Mouse (Mus musculus) ES-E14 (cell line): ENCODE data around the gene Ccdc194. TPM values are rescaled to one million over a fixed set of nuclear protein-coding genes. Genes with fewer than 3 reads are reported as not detected.

Source experiments
- DNase-seq: peaks from one replicate; pipeline ENCODE4 v3.0.0-alpha.2; 2013; ENCODE audit warnings: low read depth, low spot score
- H3K27ac ChIP-seq: 2 replicates; pipeline ENCODE4 v1.5.1; 2012; ENCODE audit warnings: low read depth, mild to moderate bottlenecking, low read length, moderate library complexity, mixed read lengths; ENCODE audit not compliant: poor library complexity, insufficient read depth, severe bottlenecking
- H3K36me3 ChIP-seq: 2 replicates; pipeline ENCODE4 v1.6.1; 2012; ENCODE audit warnings: mild to moderate bottlenecking, low read length, moderate library complexity, mixed read lengths; ENCODE audit not compliant: control insufficient read depth, poor library complexity, insufficient read depth, severe bottlenecking
- H3K4me1 ChIP-seq, 2 experiments: fragments of 150-350 bp in 1 of 2; sonication (generic) in 1 of 2; 2 replicates each; pipeline ENCODE4 v1.6.1; 2012; ENCODE audit warnings: low read length in 2 of 2, mild to moderate bottlenecking in 1 of 2, mixed read lengths in 1 of 2; ENCODE audit not compliant: control insufficient read depth in 2 of 2, insufficient read depth in 2 of 2, poor library complexity in 1 of 2
- H3K4me3 ChIP-seq, 2 experiments: fragments of 150-350 bp in 1 of 2; sonication (generic) in 1 of 2; 2 replicates each; pipeline ENCODE4 v1.5.1; 2012; ENCODE audit warnings: low read length in 2 of 2, low read depth in 1 of 2, mild to moderate bottlenecking in 1 of 2, mixed read lengths in 1 of 2; ENCODE audit not compliant: insufficient read depth in 1 of 2, poor library complexity in 1 of 2, severe bottlenecking in 1 of 2
- H3K9ac ChIP-seq: 2 replicates; pipeline ENCODE4 v1.6.1; 2012; ENCODE audit warnings: low read depth, mild to moderate bottlenecking, low read length, mixed read lengths; ENCODE audit not compliant: poor library complexity, insufficient read depth, severe bottlenecking
- H3K9me3 ChIP-seq: fragments of 150-350 bp; sonication (generic); 2 replicates; pipeline ENCODE4 v1.6.1; 2012; ENCODE audit warnings: low read depth, mild to moderate bottlenecking, low read length; ENCODE audit not compliant: control insufficient read depth, insufficient read depth
- CHD2 ChIP-seq: IDR thresholded peaks from 2 replicates; pipeline ENCODE4 v1.6.1; 2014; ENCODE audit warnings: mild to moderate bottlenecking, low read depth, low read length, inconsistent platforms
- HCFC1 ChIP-seq: IDR thresholded peaks from 2 replicates; pipeline ENCODE4 v1.6.1; 2012; ENCODE audit warnings: low read length, inconsistent platforms, borderline replicate concordance; ENCODE audit not compliant: insufficient read depth
- MAFK ChIP-seq: IDR thresholded peaks from 2 replicates; pipeline ENCODE4 v1.6.1; 2014; ENCODE audit warnings: mild to moderate bottlenecking, low read depth, low read length, inconsistent platforms; ENCODE audit not compliant: insufficient read depth
- ZC3H11A ChIP-seq: IDR thresholded peaks from 2 replicates; pipeline ENCODE4 v1.6.1; 2012; ENCODE audit warnings: low read depth, mild to moderate bottlenecking, inconsistent platforms, low read length, borderline replicate concordance
- ZNF384 ChIP-seq: IDR thresholded peaks from 2 replicates; pipeline ENCODE4 v1.6.1; 2012; ENCODE audit warnings: low read depth, low read length, inconsistent platforms
- in situ Hi-C, 2 experiments: fragments of 600-800 bp; cut with MboI; formaldehyde crosslinking; loops; one replicate each; pipeline ENCODE4 v1.15.1; 2025; ENCODE audit warnings: low sequenced_read_pairs in 2 of 2, inconsistent platforms in 1 of 2; ENCODE audit not compliant: unreplicated experiment in 2 of 2
- total RNA-seq: library from RNA; depleted of rRNA; stranded (reverse); fragments of 300-350 nt; gene quantifications from 2 replicates; pipeline ENCODE4 v1.2.3, GENCODE M21; 2012

The Ccdc194 gene
- total RNA-seq, 1 experiment, result 2.6 TPM

- in situ Hi-C loops, result no loop called here
- DNase-seq, result no peak
These were observed 25.2 kb upstream of the Ccdc194 start for GRCm38 (mm10) chr8:71550754-71551153.

GRCm38 (mm10) chr8:71547590-71547989 lies 22.1 kb upstream of the Ccdc194 start:
- Histone ChIP-seq H3K36me3 (peaks cover 16% of the 10 kb centered on the region; the same call in 1 of the 2 replicates), H3K9ac (no peak overlapping the region), H3K9me3 (no peaks in the 10 kb centered on the region), H3K27ac (no peak overlapping the region), H3K4me1 (peaks cover 0 to 3% of the 10 kb centered on the region in 2 experiments; a peak in 1 of 4 replicates), H3K4me3 (no peak overlapping the region)
- in situ Hi-C loops, result no loop called here
- no peak for TF ChIP-seq ZNF384
- no peak for TF ChIP-seq MAFK
- no peak for DNase-seq

More at GRCm38 (mm10) chr8:71550754-71551153, 25.2 kb upstream of the Ccdc194 start:
- H3K36me3 ChIP-seq, result peaks cover 8% of the 10 kb centered on the region; the same call in 1 of the 2 replicates
- H3K9ac ChIP-seq, result no peak overlapping the region
- no peak overlapping the region for H3K27ac ChIP-seq
- H3K4me3 ChIP-seq, result no peak overlapping the region
- no peaks in the 10 kb centered on the region for H3K4me1 ChIP-seq
- H3K9me3 ChIP-seq, result no peaks in the 10 kb centered on the region
- TF ChIP-seq MAFK (no peak), HCFC1 (no peak), ZNF384 (no peak), CHD2 (no peak), ZC3H11A (no peak)

- Histone ChIP-seq H3K4me1 (peaks cover 2 to 3% of the 10 kb centered on the region in 2 experiments; a peak in 1 of 4 replicates), H3K36me3 (peaks cover 16% of the 10 kb centered on the region; the same call in 1 of the 2 replicates), H3K4me3 (no peak overlapping the region), H3K27ac (no peak overlapping the region), H3K9me3 (no peaks in the 10 kb centered on the region), H3K9ac (no peak overlapping the region)
- no peak for DNase-seq
- TF ChIP-seq MAFK, result no peak
- TF ChIP-seq ZC3H11A, result no peak
- no peak for TF ChIP-seq CHD2
- in situ Hi-C loops, result no loop called here
These were observed 19.5 kb upstream of the Ccdc194 start for GRCm38 (mm10) chr8:71545053-71545452.

- in situ Hi-C loops, result no loop called here
- TF ChIP-seq ZNF384, result no peak
- TF ChIP-seq CHD2, result no peak
- TF ChIP-seq HCFC1, result no peak
- no peak for TF ChIP-seq MAFK
- no peak for TF ChIP-seq ZC3H11A
- Histone ChIP-seq H3K4me3 (peak overlapping the region; percentile 80 to 90; a peak in 3 of 4 replicates), H3K27ac (no peak overlapping the region), H3K4me1 (peaks cover 2 to 3% of the 10 kb centered on the region in 2 experiments; a peak in 1 of 4 replicates), H3K36me3 (peaks cover 16% of the 10 kb centered on the region; the same call in 1 of the 2 replicates), H3K9me3 (no peaks in the 10 kb centered on the region), H3K9ac (peak overlapping the region; percentile 74)
- no peak for DNase-seq
These were observed 18.2 kb upstream of the Ccdc194 start for GRCm38 (mm10) chr8:71543755-71544154.
